ENCODE assay signal across 23 mouse cellular contexts in the genomic region with DNA sequence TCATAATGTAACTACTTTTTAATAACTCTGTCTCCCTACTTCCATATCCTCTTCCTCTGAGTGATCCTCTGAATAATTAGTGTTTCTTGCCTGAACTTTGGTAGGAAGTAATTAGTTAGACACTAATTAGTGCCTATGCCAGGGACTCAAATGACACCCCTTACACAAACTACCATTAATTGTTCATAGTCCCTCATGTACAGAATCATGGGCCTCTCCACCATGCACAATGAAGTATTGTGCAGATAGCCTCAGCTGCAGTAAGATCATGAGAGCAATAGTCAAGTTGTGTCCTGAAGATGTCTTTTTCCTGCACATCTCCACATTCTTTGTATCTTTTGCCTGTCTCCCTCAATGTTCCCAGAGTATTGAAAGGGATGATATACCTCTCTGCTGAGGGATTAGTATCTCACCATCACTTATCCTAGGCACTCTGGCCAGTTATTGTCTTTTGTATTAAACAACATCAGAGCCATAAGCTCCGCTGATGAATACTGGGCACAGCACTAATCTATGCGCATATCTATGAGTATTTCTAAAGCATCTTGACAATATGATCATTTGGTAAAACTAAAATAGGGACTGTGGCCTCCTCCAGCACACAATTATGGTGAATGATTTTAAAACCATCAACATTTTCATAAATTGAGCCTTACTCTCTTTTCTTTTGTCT.
"Had no signal": no experiment of that assay in that cellular context is flagged by ENCODE, and none has a peak within 500 bp of the region (broad histone marks: within the 10 kb centered on the region; RNA-seq: fewer than 3 reads in every experiment).

No protein-coding gene starts in this region.

- H3K27me3 ChIP-seq: limb, embryonic 12.5 days; limb, embryonic 15.5 days; lung, embryonic 15.5 days; midbrain, embryonic 12.5 days; midbrain, embryonic 15.5 days; neural tube, embryonic 13.5 days had no signal

- H3K27ac ChIP-seq: limb, embryonic 12.5 days; limb, embryonic 15.5 days; liver, embryonic 14.5 days; lung, embryonic 15.5 days; midbrain, embryonic 12.5 days; midbrain, embryonic 15.5 days; neural tube, embryonic 13.5 days; stomach, postnatal 0 days had no signal

- DNase-seq: kidney, adult 9 months; kidney, postnatal 14 days; kidney, postnatal 4 days; left cerebral cortex, postnatal 4 days; lung, adult 18-20 months; lung, postnatal 10 days; lung, postnatal 36 days; right cerebral cortex, adult 18-20 months; right cerebral cortex, postnatal 14 days; right cerebral cortex, postnatal 4 days; thymus, adult 2 months; thymus, postnatal 14 days; thymus, postnatal 4 days had no signal

- H3K4me2 ChIP-seq: limb, embryonic 12.5 days; limb, embryonic 15.5 days; liver, embryonic 11.5 days; lung, embryonic 15.5 days; midbrain, embryonic 12.5 days; midbrain, embryonic 15.5 days; neural tube, embryonic 13.5 days had no signal

- H3K36me3 ChIP-seq: limb, embryonic 12.5 days; limb, embryonic 15.5 days; lung, embryonic 15.5 days; midbrain, embryonic 12.5 days; midbrain, embryonic 15.5 days; neural tube, embryonic 13.5 days had no signal

- ATAC-seq: midbrain, embryonic 15.5 days had no signal

- H3K9me3 ChIP-seq: limb, embryonic 12.5 days; limb, embryonic 15.5 days; lung, embryonic 15.5 days; midbrain, embryonic 12.5 days; midbrain, embryonic 15.5 days; neural tube, embryonic 13.5 days had no signal

- H3K9ac ChIP-seq: limb, embryonic 12.5 days; limb, embryonic 15.5 days; liver, embryonic 14.5 days; lung, embryonic 15.5 days; midbrain, embryonic 12.5 days; midbrain, embryonic 15.5 days; neural tube, embryonic 13.5 days had no signal

- H3K4me3 ChIP-seq: limb, embryonic 12.5 days; limb, embryonic 15.5 days; lung, embryonic 15.5 days; midbrain, embryonic 12.5 days; midbrain, embryonic 15.5 days; myocyte; neural tube, embryonic 13.5 days had no signal

- H3K4me1 ChIP-seq: limb, embryonic 12.5 days; limb, embryonic 15.5 days; lung, embryonic 15.5 days; midbrain, embryonic 15.5 days; neural tube, embryonic 13.5 days had no signal
